Mouse (Mus musculus): ENCODE results near the gene Dnah6.

DNA sequence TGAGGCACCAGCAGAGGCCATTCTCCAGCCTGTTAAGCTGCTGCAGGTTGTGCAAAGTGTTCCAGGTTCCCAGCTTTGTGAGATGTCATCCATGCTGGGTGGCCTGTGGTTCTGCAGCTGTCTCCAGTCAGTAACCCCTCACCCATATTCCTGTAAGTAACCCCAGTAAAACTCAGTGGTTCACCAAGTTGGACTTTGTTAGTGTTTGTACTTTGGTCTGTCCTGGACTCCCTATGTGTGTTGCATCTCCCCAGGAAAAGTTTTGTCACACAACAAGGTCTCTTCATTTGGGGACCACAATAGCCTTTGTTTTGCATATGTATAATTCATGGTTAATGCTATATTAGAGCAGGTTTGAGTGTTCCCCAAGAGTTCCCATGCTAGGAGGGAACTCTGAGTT, 30.9 kb upstream of the Dnah6 start:
- TF ChIP-seq CTCF (IDR thresholded peaks at IDR 0.05; ENCODE audit: low read depth): no peak
- no peak for TF ChIP-seq EP300 (IDR thresholded peaks at IDR 0.05; ENCODE audit: low read depth)

All from heart, postnatal 0 days (tissue).